Mouse (Mus musculus): ENCODE measurements at regions not wholly inside any gene's neighbourhood (a gene's known extent, or its start where the extent isn't known, plus 50 kb on each side); places are given as distances from the start of the nearest gene placed in this dataset.

DNA sequence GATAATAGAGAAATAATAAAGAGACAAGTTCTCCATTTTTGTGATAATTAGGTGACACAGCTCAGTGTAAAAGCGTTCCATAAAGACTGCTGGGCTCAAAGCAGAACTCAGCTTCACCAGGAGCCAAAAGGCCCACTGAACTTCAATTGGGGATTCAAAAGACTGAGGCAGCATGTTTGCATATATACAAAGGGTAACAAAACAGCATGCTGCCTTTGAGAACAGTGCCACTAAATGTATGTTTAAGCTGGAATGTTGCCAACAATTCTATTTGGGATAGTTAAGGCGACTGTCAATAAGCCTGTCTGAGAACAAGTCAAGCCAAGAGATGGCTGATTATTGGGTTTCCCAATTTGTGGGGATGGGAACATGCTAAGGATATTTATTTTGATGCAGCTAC is 642.3 kb downstream of the Actrt1 start:
- DNase-seq (ENCODE audit: low spot score in 2 of 2), result no peak

DNA sequence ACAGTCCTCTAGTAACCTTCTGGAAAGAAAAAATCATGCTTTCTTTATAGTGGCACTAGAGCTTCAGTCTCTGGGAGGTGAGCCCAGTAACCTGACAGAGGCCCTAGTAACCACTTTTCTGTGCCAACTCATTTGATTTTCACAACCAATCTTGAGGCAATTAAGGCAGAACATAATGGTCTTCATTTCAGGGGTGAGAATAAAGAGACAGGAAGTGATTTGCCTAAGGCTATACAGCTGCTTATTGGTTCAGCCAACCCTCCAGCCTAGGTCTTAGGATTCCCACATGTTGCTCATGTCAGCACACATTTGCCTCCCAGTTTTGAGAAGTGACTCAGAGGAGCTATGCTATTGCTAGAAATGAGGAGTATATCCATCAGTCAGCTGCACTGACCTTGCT is 670.2 kb downstream of the Actrt1 start:
- DNase-seq (ENCODE audit: low spot score in 2 of 2), result no peak

DNA sequence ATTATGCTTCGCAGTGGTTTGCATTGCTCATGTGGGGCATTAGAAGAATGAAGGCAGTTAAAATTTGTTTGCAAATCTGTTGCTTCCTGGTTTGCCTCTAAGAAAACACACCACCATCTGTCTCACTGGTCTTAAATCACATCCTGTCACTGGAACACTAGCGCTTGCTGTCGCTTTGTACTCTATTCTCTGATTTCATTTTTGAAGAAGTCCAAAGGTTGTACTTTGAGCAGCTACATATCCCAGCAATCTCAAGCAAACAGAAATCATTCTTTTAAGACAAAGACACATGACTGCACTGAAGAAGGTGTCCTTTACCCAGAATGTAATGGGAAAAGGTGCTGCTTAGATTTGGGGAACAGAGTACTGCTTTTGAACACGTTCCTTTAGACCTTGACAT is 680.7 kb downstream of the Actrt1 start:
- no peak for DNase-seq (ENCODE audit: low spot score in 2 of 2)

DNA sequence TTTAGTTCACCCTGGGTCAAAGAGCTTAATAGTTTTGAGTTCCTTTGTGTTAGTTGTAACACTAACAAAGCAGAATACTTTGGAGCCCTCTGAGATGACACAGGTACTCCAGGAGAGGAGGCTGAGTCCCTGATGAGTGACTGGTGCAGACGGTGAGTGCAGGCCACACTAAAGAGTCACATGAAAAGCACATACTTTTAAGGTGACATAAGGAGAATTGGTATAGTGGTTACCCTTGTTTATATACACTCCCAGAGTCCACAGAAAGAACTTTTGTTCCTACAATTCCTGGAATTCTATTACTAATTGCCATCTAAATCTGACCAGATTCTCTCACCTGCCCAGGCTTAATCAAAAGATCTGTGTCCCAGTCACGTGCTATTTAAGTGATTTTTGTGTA is 681.3 kb downstream of the Actrt1 start:
- DNase-seq (ENCODE audit: low spot score in 2 of 2), result no peak

DNA sequence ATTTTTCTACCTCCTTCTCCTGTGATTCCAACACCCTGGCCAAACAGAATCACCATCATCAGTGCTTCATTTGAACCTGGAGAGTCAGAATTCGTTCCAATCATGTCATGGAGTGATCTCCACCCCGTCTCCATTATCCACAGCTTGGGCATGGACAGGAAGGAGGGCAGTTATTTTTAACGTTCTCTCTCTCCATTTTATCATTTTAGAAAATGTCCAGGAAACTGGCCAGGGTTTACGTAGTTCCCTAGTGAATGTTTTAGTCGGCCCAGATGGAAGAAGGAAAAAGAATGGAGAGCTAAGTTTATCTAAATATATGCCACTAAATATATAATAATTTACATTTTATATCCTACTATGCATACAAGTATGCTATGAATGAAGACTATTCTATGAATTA is 701.0 kb downstream of the Actrt1 start:
- DNase-seq (ENCODE audit: low spot score in 2 of 2), result no peak

DNA sequence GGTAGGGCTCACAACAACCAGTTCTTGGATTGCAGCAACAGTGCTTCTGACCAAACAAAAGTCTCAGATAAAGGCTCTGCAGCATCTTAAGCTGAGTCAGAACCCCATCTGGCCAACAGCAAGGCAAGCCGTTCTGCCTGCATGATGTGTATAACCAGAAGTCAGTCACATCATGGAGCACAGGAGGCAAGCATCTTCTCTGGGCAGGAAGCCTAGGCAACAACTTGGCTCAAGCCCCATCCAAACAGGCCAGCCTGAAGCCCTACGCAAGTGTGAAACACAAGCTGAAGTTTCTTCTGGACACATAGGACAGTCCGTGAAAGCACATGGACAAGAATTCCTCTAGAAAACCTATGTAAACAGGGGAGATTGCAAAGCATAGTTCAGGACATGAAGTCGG is 739.7 kb downstream of the Actrt1 start:
- peak; percentile 5 to 22 for DNase-seq (ENCODE audit: low spot score in 2 of 2)
